Mouse (Mus musculus): ENCODE measurements at regions not wholly inside any gene's neighbourhood (a gene's known extent, or its start where the extent isn't known, plus 50 kb on each side); places are given as distances from the start of the nearest gene placed in this dataset.

- DNase-seq = peak; percentile 25
Measured at GRCm38 (mm10) chr9:42196552-42196951, 67.5 kb downstream of the Sc5d start.

- DNase-seq = no peak
Measured at GRCm38 (mm10) chr9:42196110-42196509, 67.9 kb downstream of the Sc5d start.

- no peak for DNase-seq
Measured at GRCm38 (mm10) chr9:42195651-42196050, 68.4 kb downstream of the Sc5d start.

- DNase-seq = no peak
Measured at GRCm38 (mm10) chr9:42194939-42195338, 69.1 kb downstream of the Sc5d start.

GRCm38 (mm10) chr9:42194176-42194575, 69.9 kb downstream of the Sc5d start:
- DNase-seq = no peak

- DNase-seq = no peak
Measured at GRCm38 (mm10) chr9:42192967-42193733, 69.1 kb upstream of the Sorl1 start.

- DNase-seq = peak; percentile 80
Measured at GRCm38 (mm10) chr9:42187371-42188228, 63.5 kb upstream of the Sorl1 start.

GRCm38 (mm10) chr9:42184104-42184635, 60.1 kb upstream of the Sorl1 start:
- no peak for DNase-seq

GRCm38 (mm10) chr9:42183448-42183847, 59.4 kb upstream of the Sorl1 start:
- peak; percentile 88 for DNase-seq

- DNase-seq = no peak
Measured at GRCm38 (mm10) chr9:42182400-42182799, 58.3 kb upstream of the Sorl1 start.

- peak; percentile 40 for DNase-seq
Measured at GRCm38 (mm10) chr9:42180152-42180551, 56.1 kb upstream of the Sorl1 start.

GRCm38 (mm10) chr9:42178759-42179377, 54.8 kb upstream of the Sorl1 start:
- DNase-seq = no peak

- DNase-seq = no peak
Measured at GRCm38 (mm10) chr9:42174349-42174955, 50.4 kb upstream of the Sorl1 start.

Data from layer of hippocampus, adult 9-11 months (tissue).